In genomic region chr9:52271345-52272116, GRCm38 (mm10) we compare ENCODE assay signal across 23 mouse cellular contexts.
"Had no signal": no experiment of that assay in that cellular context is flagged by ENCODE, and none has a peak within 500 bp of the region (broad histone marks: within the 10 kb centered on the region; RNA-seq: fewer than 3 reads in every experiment).

No protein-coding gene starts in this region.

- ATAC-seq: intestine, embryonic 15.5 days; liver, postnatal 0 days; lung, postnatal 0 days; midbrain, embryonic 13.5 days; midbrain, embryonic 16.5 days had no signal

- H3K9me3 ChIP-seq: intestine, embryonic 15.5 days; kidney, embryonic 15.5 days; limb, embryonic 12.5 days; limb, embryonic 15.5 days; midbrain, embryonic 10.5 days; midbrain, embryonic 13.5 days; neural tube, embryonic 13.5 days had no signal

- H3K4me2 ChIP-seq: intestine, embryonic 15.5 days; kidney, embryonic 15.5 days; limb, embryonic 12.5 days; limb, embryonic 15.5 days; liver, embryonic 11.5 days; lung, embryonic 14.5 days; midbrain, embryonic 13.5 days; neural tube, embryonic 13.5 days had no signal

- H3K27ac ChIP-seq: intestine, embryonic 15.5 days; kidney, embryonic 15.5 days; limb, embryonic 12.5 days; limb, embryonic 15.5 days; liver, embryonic 14.5 days; midbrain, embryonic 10.5 days; midbrain, embryonic 13.5 days; neural tube, embryonic 13.5 days had no signal

- H3K4me3 ChIP-seq: intestine, embryonic 15.5 days; kidney, embryonic 15.5 days; limb, embryonic 12.5 days; limb, embryonic 15.5 days; megakaryocyte, embryonic 14.5 days; midbrain, embryonic 10.5 days; midbrain, embryonic 13.5 days; myocyte; neural tube, embryonic 13.5 days had no signal

- H3K4me1 ChIP-seq: intestine, embryonic 15.5 days; kidney, embryonic 15.5 days; limb, embryonic 12.5 days; limb, embryonic 15.5 days; midbrain, embryonic 10.5 days; neural tube, embryonic 13.5 days had no signal

- H3K9ac ChIP-seq: intestine, embryonic 15.5 days; kidney, embryonic 15.5 days; limb, embryonic 12.5 days; limb, embryonic 15.5 days; liver, embryonic 14.5 days; liver, postnatal 0 days; lung, embryonic 14.5 days; midbrain, embryonic 13.5 days; neural tube, embryonic 13.5 days had no signal

- H3K36me3 ChIP-seq: intestine, embryonic 15.5 days; kidney, embryonic 15.5 days; limb, embryonic 12.5 days; limb, embryonic 15.5 days; midbrain, embryonic 10.5 days; midbrain, embryonic 13.5 days; neural tube, embryonic 13.5 days had no signal

- H3K27me3 ChIP-seq: intestine, embryonic 15.5 days; kidney, embryonic 15.5 days; limb, embryonic 12.5 days; limb, embryonic 15.5 days; midbrain, embryonic 13.5 days; neural tube, embryonic 13.5 days had no signal

- DNase-seq: kidney, adult 11 months; kidney, adult 8-10 months; kidney, postnatal 10 days; kidney, postnatal 36 days; left cerebral cortex, postnatal 4 days; liver, postnatal 0 days; lung, embryonic 14.5 days; lung, postnatal 4 days; retina, postnatal 1 day; thymus, postnatal 36 days had no signal
